Mouse (Mus musculus): ENCODE data around the gene Zfp831. TPM values are rescaled to one million over a fixed set of nuclear protein-coding genes. Genes with fewer than 3 reads are reported as not detected.
A peak's percentile ranks its signal among the peaks of the same experiment; 100 is the strongest.

Zfp831 gene
- not detected in 2 replicates for total RNA-seq (2014; fragmentation: Nextera tagmentation)
- 0.06 and 0.11 TPM in 2 replicates for total RNA-seq (2017)
- not detected in 2 replicates for polyA plus RNA-seq (2012)

DNA sequence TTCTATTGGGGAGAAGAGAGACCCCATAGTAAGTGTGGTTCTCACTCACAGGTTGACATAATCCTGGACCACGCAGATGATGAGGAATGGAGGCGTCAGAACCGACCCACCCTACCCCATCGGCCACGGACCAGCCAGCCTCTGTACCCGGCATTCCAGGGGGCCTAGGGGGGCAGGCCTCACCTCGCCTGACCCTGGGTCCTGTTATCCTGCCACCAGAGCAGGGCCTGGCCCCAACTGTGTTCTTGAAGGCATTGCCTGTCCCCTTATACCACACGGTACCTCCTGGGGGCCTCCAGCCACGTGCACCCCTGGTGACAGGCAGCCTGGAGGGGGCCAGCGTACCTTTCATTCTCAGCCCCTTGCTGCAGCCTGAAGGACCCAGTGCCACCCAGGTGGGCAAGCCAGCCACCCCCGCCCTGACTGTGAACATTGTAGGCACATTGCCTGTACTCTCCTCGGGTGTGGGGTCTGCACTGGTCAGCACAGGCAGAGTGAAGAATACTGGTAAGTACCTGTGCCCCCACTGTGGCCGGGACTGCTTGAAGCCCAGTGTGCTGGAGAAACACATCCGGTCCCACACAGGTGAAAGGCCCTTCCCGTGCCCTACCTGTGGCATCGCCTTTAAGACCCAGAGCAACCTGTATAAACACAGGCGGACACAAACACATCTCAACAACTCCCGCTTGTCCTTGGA, at the start of gene Zfp831:
TSS of gene Zfp831 (plus strand) at position 87 of the 697 bp plus-strand sequence.
- Histone ChIP-seq H3K4me1 (ENCODE audit: insufficient read depth, low read depth, low read length) (no peaks in the 10 kb centered on the region), H3K4me3 (ENCODE audit: low read depth, low read length) (peak within 1 kb of the TSS; percentile 7; the same call in 1 of the 2 replicates), H3K36me3 (replicated peaks) (no peaks in the 10 kb centered on the region), H3K27me3 (ENCODE audit: insufficient read depth, low read length) (no peaks in the 10 kb centered on the region), H3K9me3 (replicated peaks) (peaks cover 53% of the 10 kb centered on the region)
- ATAC-seq (ENCODE audit: extremely low read depth, insufficient number of reproducible peaks, low FRiP score, poor library complexity, severe bottlenecking) (no peak), DNase-seq (ENCODE audit: low spot score) (no peak)
- no peak for TF ChIP-seq CTCF (IDR thresholded peaks at IDR 0.05; ENCODE audit: low read depth, low read length)
- TF ChIP-seq POLR2AphosphoS5 (IDR thresholded peaks at IDR 0.05; ENCODE audit: insufficient replicate concordance, low read depth, low read length) = no peak
- TF ChIP-seq TAL1 (conservative IDR thresholded peaks at IDR 0.05; ENCODE audit: low read depth, low read length) = no peak
- no peak for TF ChIP-seq GATA2 (IDR thresholded peaks at IDR 0.05; ENCODE audit: borderline replicate concordance, low read depth, low read length)
- TF ChIP-seq GATA1 (IDR thresholded peaks at IDR 0.05; ENCODE audit: borderline replicate concordance, low read length) = no peak

DNA sequence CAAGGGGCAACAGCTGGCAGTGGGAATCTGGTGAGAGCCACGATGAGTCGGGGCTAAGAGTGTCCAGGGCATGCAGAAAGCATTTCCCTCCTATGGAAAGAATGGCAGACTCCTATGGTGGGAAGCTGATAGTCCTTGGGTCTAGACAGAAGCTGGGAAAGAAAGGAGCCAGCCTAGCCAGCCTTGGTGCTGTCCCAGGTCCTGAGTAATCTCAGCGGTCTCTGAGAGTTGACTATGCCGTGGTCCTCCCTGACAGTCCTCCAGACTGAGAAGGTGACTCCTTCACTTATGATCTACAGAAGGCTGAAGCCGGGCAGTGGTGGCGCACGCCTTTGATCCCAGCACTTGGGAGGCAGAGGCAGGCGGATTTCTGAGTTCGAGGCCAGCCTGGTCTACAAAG, 48.4 kb upstream of the Zfp831 start:
- H3K4me3 ChIP-seq (ENCODE audit: low read depth, low read length) = no peak overlapping the region
- H3K9me3 ChIP-seq (replicated peaks) = peaks cover 59% of the 10 kb centered on the region
- H3K27me3 ChIP-seq (ENCODE audit: insufficient read depth, low read length) = no peaks in the 10 kb centered on the region
- no peaks in the 10 kb centered on the region for H3K36me3 ChIP-seq (replicated peaks)
- ATAC-seq (ENCODE audit: extremely low read depth, insufficient number of reproducible peaks, low FRiP score, poor library complexity, severe bottlenecking) = no peak
- DNase-seq (ENCODE audit: low spot score) = no peak
- no peaks in the 10 kb centered on the region for H3K4me1 ChIP-seq (ENCODE audit: insufficient read depth, low read depth, low read length)
- TF ChIP-seq CTCF (IDR thresholded peaks at IDR 0.05; ENCODE audit: low read depth, low read length) (no peak), TAL1 (conservative IDR thresholded peaks at IDR 0.05; ENCODE audit: low read depth, low read length) (no peak), POLR2AphosphoS5 (IDR thresholded peaks at IDR 0.05; ENCODE audit: insufficient replicate concordance, low read depth, low read length) (no peak), GATA1 (IDR thresholded peaks at IDR 0.05; ENCODE audit: borderline replicate concordance, low read length) (no peak), GATA2 (IDR thresholded peaks at IDR 0.05; ENCODE audit: borderline replicate concordance, low read depth, low read length) (no peak)

DNA sequence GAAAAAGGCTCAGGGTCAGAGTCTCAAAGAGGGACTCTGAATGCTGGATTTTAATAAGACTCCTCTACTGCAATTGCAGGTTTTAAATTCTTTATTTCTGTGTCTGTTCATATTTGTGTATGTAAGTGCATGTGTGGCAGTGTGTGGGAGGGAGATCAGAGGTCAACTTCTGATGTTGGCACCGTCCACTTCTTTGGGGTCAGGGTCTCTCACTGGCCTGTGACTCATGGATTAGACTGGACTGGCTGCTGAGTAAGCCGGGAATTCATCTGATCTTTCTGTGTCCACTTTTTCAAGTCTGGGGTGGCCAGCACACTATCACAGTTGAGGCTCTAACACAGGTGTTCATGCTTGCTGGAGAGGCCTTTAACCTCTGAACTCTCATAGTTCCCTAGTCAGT, 47.7 kb upstream of the Zfp831 start:
- no peak overlapping the region for H3K4me3 ChIP-seq (ENCODE audit: low read depth, low read length)
- no peaks in the 10 kb centered on the region for H3K27me3 ChIP-seq (ENCODE audit: insufficient read depth, low read length)
- no peak for ATAC-seq (ENCODE audit: extremely low read depth, insufficient number of reproducible peaks, low FRiP score, poor library complexity, severe bottlenecking)
- TF ChIP-seq GATA2 (IDR thresholded peaks at IDR 0.05; ENCODE audit: borderline replicate concordance, low read depth, low read length) = no peak
- no peak for TF ChIP-seq POLR2AphosphoS5 (IDR thresholded peaks at IDR 0.05; ENCODE audit: insufficient replicate concordance, low read depth, low read length)
- TF ChIP-seq GATA1 (IDR thresholded peaks at IDR 0.05; ENCODE audit: borderline replicate concordance, low read length) = no peak
- TF ChIP-seq TAL1 (conservative IDR thresholded peaks at IDR 0.05; ENCODE audit: low read depth, low read length) = no peak
- no peak for TF ChIP-seq CTCF (IDR thresholded peaks at IDR 0.05; ENCODE audit: low read depth, low read length)
- no peaks in the 10 kb centered on the region for H3K36me3 ChIP-seq (replicated peaks)
- no peak for DNase-seq (ENCODE audit: low spot score)
- no peaks in the 10 kb centered on the region for H3K4me1 ChIP-seq (ENCODE audit: insufficient read depth, low read depth, low read length)
- peaks cover 60% of the 10 kb centered on the region for H3K9me3 ChIP-seq (replicated peaks)

DNA sequence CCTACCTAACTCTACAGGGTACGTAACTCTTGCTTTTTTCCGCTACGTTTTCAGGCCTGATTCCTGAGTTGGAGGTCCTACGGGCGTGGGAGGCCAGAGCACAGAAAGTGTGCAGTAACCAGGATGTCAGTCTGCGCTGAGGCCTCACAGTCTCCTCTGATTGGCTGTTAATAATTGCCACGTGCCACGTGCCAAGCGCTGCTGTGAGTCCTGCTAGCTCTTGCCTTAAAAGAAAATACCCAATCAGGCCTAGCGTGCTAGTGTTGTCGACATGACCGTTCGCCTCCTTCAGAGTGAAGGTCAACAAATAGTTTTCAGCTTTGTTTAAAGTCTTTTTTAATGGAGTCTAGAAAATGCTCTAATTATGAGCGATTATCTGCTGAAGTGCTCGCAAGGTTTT, 46.9 kb upstream of the Zfp831 start:
- Histone ChIP-seq H3K36me3 (replicated peaks) (no peaks in the 10 kb centered on the region), H3K27me3 (ENCODE audit: insufficient read depth, low read length) (no peaks in the 10 kb centered on the region), H3K4me1 (ENCODE audit: insufficient read depth, low read depth, low read length) (no peaks in the 10 kb centered on the region), H3K9me3 (replicated peaks) (peaks cover 67% of the 10 kb centered on the region), H3K4me3 (ENCODE audit: low read depth, low read length) (no peak overlapping the region)
- no peak for ATAC-seq (ENCODE audit: extremely low read depth, insufficient number of reproducible peaks, low FRiP score, poor library complexity, severe bottlenecking)
- no peak for DNase-seq (ENCODE audit: low spot score)
- TF ChIP-seq POLR2AphosphoS5 (IDR thresholded peaks at IDR 0.05; ENCODE audit: insufficient replicate concordance, low read depth, low read length) (no peak), GATA2 (IDR thresholded peaks at IDR 0.05; ENCODE audit: borderline replicate concordance, low read depth, low read length) (no peak), TAL1 (conservative IDR thresholded peaks at IDR 0.05; ENCODE audit: low read depth, low read length) (no peak), GATA1 (IDR thresholded peaks at IDR 0.05; ENCODE audit: borderline replicate concordance, low read length) (no peak), CTCF (IDR thresholded peaks at IDR 0.05; ENCODE audit: low read depth, low read length) (no peak)

DNA sequence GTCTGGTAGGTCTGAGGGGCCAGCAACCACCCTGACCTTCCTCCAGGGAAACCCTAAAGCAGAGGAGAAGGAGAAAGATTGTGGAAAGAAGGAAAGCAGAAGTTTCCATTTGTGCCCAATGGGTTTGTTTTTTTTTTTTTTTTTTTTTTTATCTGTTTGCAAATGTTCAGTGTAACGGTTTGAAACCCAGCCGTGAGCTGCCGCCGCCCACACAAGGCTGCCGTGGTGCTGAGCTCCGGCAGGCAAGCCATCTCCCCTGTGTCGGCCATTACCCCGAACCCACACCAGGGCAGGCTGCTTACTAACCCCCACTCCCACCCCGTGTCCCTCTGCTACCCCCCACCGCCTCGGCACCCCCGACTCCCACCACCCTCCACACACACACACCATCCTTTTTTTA, 44.9 kb upstream of the Zfp831 start:
- no peak for ATAC-seq (ENCODE audit: extremely low read depth, insufficient number of reproducible peaks, low FRiP score, poor library complexity, severe bottlenecking)

DNA sequence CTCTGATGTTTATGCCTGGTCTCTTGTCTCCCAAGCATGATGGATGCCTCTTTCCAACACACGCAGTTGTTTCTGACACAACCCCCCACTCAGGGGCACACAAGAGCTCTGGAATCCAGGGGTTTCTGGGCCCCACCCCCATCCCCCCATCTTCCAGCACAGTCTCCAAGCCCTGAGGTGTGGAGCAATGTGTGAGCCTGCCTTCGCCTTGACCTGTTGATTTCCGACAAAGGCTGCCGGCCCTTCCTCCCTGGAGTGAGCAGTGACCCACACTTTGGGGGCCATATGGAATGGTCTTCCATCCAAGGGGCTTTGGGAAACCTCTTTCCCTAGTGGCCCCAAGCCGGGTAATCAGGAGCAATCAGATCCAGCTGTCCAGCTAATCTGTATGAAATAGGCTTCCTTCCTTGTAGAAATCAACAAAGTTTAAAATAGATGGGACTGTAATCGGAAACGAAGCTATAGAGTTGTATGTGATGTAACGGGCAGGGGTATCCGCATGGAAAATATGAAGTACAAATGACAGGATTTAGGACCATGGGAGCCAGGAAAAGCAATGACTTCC, 44.2 kb upstream of the Zfp831 start:
- Histone ChIP-seq H3K27me3 (ENCODE audit: insufficient read depth, low read length) (no peaks in the 10 kb centered on the region), H3K36me3 (replicated peaks) (no peaks in the 10 kb centered on the region), H3K4me3 (ENCODE audit: low read depth, low read length) (no peak overlapping the region), H3K4me1 (ENCODE audit: insufficient read depth, low read depth, low read length) (no peaks in the 10 kb centered on the region), H3K9me3 (replicated peaks) (peaks cover 84% of the 10 kb centered on the region)
- ATAC-seq (ENCODE audit: extremely low read depth, insufficient number of reproducible peaks, low FRiP score, poor library complexity, severe bottlenecking) (no peak), DNase-seq (ENCODE audit: low spot score) (no peak)
- no peak for TF ChIP-seq GATA2 (IDR thresholded peaks at IDR 0.05; ENCODE audit: borderline replicate concordance, low read depth, low read length)
- no peak for TF ChIP-seq GATA1 (IDR thresholded peaks at IDR 0.05; ENCODE audit: borderline replicate concordance, low read length)
- TF ChIP-seq POLR2AphosphoS5 (IDR thresholded peaks at IDR 0.05; ENCODE audit: insufficient replicate concordance, low read depth, low read length) = no peak

More for the DNA sequence above, 44.9 kb upstream of the Zfp831 start:
- H3K27me3 ChIP-seq (ENCODE audit: insufficient read depth, low read length) = no peaks in the 10 kb centered on the region
- H3K36me3 ChIP-seq (replicated peaks) = no peaks in the 10 kb centered on the region
- H3K9me3 ChIP-seq (replicated peaks) = peaks cover 80% of the 10 kb centered on the region
- no peak for DNase-seq (ENCODE audit: low spot score)
- no peak overlapping the region for H3K4me3 ChIP-seq (ENCODE audit: low read depth, low read length)
- TF ChIP-seq GATA2 (IDR thresholded peaks at IDR 0.05; ENCODE audit: borderline replicate concordance, low read depth, low read length) (no peak), GATA1 (IDR thresholded peaks at IDR 0.05; ENCODE audit: borderline replicate concordance, low read length) (no peak)
- H3K4me1 ChIP-seq (ENCODE audit: insufficient read depth, low read depth, low read length) = no peaks in the 10 kb centered on the region

Measured in G1E (cell line).